Mouse (Mus musculus) Patski (cell line): ENCODE results near the gene Fxr2. TPM values are rescaled to one million over a fixed set of nuclear protein-coding genes. Genes with fewer than 3 reads are reported as not detected.
A peak's percentile ranks its signal among the peaks of the same experiment; 100 is the strongest.

ENCODE experiments used
- ATAC-seq: fragments of 100-300 bp; one replicate; pipeline ENCODE4 v1.8.0; 2021
- CTCF ChIA-PET: fragments of 350-600 bp; sonication (Branson Sonifier 250); formaldehyde crosslinking; loops from one replicate; lab custom pipeline; 2022; ENCODE audit warnings: inconsistent platforms; lab: Charles Lee
- POLR2A ChIA-PET: fragments of 350-600 bp; sonication (Branson Sonifier 250); formaldehyde crosslinking; loops from one replicate; lab custom pipeline; 2022; ENCODE audit warnings: antibody characterized with exemption, inconsistent platforms; lab: Charles Lee
- DNase-seq: peaks from one replicate; pipeline ENCODE4 v3.0.0-alpha.2; 2011; ENCODE audit warnings: low read depth, low spot score
- H3K27me3 ChIP-seq: fragments of 371-371 bp; one replicate; pipeline ENCODE4 v1.5.1; 2021
- CTCF ChIP-seq: fragments of 100-300 bp; IDR thresholded peaks from one replicate; pipeline ENCODE4 v1.5.1; 2021
- in situ Hi-C: fragments of 300-500 bp; cut with MboI; formaldehyde crosslinking; loops from 3 replicates; pipeline ENCODE4 v1.11.1; 2018; ENCODE audit warnings: low pct_unique_long_range_greater_than_20kb, mixed read lengths
- polyA plus RNA-seq: library from polyadenylated mRNA; unstranded; gene quantifications from one replicate; pipeline ENCODE4 v1.2.3, GENCODE M21; 2021

Fxr2 gene
- polyA plus RNA-seq, 1 experiment from 2014 or later, result 82.4 TPM

DNA sequence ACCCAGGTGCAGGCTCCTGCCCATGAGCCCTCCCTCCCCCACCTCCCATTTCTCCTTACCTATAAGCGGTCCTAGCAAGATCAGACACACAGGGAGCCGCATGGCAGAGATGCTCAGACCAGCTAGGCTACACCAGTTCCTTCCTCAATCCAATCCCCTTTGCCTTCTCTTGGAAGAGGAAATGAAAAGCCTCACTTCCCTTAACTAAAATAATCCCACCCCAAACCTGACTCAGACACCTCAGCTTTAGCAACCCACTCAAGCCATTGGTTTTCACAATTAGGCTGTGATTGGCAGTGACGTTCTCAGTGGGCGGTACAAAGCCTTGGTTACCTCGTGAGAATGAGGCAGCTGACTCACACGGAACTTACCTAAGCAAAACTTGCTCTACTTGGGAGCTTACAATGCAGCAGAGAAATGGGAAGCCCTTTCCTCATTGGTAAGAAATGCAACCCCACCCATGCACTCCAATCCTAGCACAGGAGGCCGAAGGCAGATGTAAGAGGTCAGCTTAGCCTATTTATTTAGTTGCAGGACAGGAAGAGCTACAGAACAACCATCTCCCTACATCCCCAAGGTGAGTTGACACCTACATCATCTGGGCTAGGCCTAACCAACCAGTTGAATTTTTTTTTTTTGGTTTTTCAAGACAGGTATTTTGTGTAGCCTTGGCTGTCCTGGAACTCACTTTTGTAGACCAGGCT lies 33.3 kb downstream of the Fxr2 start, which contains the start of gene Cd68:
TSS of gene Cd68 (minus strand) at position 193 of the 704 bp plus-strand sequence.
- CTCF ChIA-PET, result no interaction called here
- in situ Hi-C loops, result no loop called here
- POLR2A ChIA-PET, result interaction anchor here (0.6 kb wide), 2 partner anchors 30 to 264 kb away, joined by 3 to 5 read pairs; no protein-coding TSS in a partner anchor
- peak; percentile 10 for ATAC-seq
- DNase-seq, result no peak
- no peak for TF ChIP-seq CTCF
- H3K27me3 ChIP-seq, result no peaks in the 10 kb centered on the region

DNA sequence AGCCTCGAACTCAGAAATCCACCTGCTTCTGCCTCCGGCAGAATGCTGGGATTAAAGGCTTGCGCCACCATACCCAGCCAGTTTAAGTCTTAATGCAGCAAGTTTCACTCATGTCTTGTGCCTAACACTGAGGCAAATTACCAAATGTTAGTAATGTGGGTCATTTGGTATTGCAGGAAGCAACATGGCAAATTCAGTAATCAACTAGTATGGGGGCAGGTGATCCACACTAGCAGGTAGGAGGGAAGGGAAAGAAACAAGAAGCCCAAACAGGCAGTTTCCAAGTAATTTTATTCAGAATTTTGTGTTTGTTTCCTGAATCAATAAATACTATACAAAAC lies 33.8 kb downstream of the Fxr2 start:
- H3K27me3 ChIP-seq, result no peaks in the 10 kb centered on the region
- in situ Hi-C loops, result no loop called here
- ATAC-seq (no peak), DNase-seq (no peak)
- CTCF ChIA-PET, result no interaction called here
- POLR2A ChIA-PET, result no interaction called here
- no peak for TF ChIP-seq CTCF

DNA sequence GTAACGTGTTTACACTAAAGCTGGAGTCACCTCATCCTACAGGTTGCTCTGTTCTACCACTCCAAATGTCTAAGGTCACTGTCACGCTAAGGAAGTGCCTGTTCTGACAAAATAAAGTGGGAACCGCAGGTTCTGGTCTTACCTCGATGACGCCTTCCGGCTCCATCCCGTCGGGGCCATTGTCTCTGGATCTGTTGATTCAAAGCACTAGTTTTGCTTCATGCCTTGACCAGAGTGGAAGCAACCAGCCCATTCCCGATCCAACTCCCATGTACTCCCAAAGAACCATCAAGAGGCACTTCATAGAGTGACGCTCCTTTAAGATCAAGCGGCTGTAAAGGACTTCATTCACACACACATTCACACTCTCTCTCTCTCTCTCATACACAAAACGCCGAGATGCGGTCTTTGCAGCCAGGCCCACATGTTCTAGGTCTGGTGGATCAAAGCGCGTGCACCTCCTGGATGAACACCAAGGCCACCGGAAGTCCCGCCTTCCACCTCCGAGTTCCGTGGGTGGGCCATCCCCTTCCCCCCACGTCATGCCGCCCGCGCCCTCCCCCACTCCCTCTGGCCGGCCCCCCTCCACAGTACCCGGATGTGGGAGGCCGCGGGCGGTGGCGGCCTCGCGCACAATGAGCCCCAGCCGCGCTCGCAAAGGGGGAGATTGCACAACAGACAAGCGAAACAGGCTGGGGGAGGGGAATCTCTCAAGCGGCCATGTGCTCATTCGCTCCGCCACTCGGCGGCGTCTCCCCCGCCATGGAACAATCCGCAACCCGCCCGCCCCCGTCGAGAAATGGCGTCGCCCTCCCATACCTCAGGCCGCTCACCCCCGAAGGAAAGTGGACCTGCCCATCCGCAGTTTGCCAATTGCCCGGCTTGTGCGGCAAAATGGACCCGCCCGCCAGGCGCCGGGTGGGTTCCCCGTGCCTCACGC lies 38.3 kb downstream of the Fxr2 start:
- no peaks in the 10 kb centered on the region for H3K27me3 ChIP-seq
- in situ Hi-C loops, result loop anchor here (5.0 kb wide), 1 partner anchor 259 kb away; the partner anchor contains the start of gene Kdm6b
- ChIA-PET POLR2A (interaction anchor here (1.2 to 2.0 kb wide), 2 partner anchors 9 to 26 kb away, joined by 3 to 5 read pairs; partner anchors contain the start of gene Mpdu1), CTCF (no interaction called here)
- ATAC-seq, result peak; percentile 40
- DNase-seq, result no peak
- no peak for TF ChIP-seq CTCF

DNA sequence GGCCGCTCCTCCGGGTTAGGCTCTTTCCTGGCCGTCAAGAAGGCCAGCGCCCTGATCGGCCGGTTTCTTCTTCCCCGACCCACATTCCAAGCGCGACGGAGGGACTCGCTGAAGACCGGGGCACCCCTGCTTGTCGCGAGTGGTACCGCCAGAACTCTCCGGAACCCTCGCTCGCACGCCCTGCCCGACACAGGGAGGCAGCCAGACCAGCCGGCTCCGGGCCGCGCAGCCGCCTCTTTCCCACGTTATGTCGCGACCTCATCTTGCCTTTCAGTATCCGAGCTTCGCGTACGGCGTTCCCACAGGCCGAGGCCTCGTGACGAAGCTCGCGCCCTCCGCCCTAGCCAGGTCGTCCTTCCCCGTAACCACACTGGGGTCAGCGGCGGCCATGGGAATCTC lies 38.9 kb downstream of the Fxr2 start:
- CTCF ChIA-PET, result no interaction called here
- DNase-seq (no peak), ATAC-seq (no peak)
- POLR2A ChIA-PET, result interaction anchor here (2.0 kb wide), 1 partner anchor 9 kb away, joined by 5 read pairs; the partner anchor contains the start of gene Mpdu1
- no peak for TF ChIP-seq CTCF
- in situ Hi-C loops, result loop anchor here (5.0 kb wide), 1 partner anchor 259 kb away; the partner anchor contains the start of gene Kdm6b
- H3K27me3 ChIP-seq, result no peaks in the 10 kb centered on the region

DNA sequence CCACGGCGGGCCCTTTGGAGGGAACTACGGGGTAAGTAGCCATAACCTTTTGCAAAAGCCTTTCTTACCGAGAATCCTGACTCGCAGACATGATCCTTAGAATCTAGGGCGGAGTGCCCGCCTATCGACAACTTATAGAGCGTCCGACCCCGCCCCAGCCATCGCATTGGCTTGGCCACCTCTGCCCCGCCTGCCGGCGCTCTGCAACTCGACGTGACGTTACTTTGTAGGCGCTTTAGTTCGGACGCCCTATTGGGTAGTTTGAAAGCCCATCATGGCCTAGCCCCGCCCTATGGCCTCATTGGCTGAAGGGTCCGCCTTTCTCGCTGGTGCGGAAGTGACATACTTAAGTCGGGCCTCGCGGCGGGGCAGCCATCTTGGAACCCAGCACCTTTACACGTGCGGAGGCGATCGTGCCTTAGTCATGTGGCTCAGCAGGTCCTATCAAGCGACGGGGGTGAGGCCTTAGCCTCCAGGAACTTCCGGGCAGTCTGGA lies 39.5 kb downstream of the Fxr2 start, which contains the start of gene Eif4a1:
TSS of gene Eif4a1 (minus strand) at position 213 of the 496 bp plus-strand sequence.
- peak; percentile 95 for ATAC-seq
- ChIA-PET CTCF (no interaction called here), POLR2A (interaction anchor here (2.0 kb wide), 1 partner anchor 10 kb away, joined by 5 read pairs; the partner anchor contains the start of gene Mpdu1)
- in situ Hi-C loops, result loop anchor here (5.0 kb wide), 1 partner anchor 260 kb away; the partner anchor contains the start of gene Kdm6b
- DNase-seq, result peak; percentile 100
- TF ChIP-seq CTCF, result no peak
- no peaks in the 10 kb centered on the region for H3K27me3 ChIP-seq

DNA sequence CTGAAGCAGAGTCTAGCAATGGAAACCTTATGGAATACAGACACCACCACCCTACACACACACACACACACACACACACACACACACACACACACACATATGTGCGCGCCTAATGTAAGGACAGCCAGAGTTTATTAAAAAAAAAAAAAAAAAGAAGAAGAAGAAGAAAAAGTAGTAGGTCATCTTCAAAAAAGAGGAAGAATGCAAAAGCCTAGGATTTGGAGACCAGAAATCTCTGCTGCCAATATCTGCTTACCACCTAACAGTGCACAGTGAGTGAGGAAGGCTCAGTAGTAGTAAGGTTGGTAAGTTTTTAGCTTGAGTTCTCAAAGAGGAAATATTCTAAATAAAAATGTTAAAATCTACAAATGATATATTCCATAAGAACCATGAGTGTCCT lies 46.4 kb downstream of the Fxr2 start:
- ATAC-seq (no peak), DNase-seq (no peak)
- ChIA-PET CTCF (no interaction called here), POLR2A (no interaction called here)
- in situ Hi-C loops, result no loop called here
- no peaks in the 10 kb centered on the region for H3K27me3 ChIP-seq
- TF ChIP-seq CTCF, result no peak

DNA sequence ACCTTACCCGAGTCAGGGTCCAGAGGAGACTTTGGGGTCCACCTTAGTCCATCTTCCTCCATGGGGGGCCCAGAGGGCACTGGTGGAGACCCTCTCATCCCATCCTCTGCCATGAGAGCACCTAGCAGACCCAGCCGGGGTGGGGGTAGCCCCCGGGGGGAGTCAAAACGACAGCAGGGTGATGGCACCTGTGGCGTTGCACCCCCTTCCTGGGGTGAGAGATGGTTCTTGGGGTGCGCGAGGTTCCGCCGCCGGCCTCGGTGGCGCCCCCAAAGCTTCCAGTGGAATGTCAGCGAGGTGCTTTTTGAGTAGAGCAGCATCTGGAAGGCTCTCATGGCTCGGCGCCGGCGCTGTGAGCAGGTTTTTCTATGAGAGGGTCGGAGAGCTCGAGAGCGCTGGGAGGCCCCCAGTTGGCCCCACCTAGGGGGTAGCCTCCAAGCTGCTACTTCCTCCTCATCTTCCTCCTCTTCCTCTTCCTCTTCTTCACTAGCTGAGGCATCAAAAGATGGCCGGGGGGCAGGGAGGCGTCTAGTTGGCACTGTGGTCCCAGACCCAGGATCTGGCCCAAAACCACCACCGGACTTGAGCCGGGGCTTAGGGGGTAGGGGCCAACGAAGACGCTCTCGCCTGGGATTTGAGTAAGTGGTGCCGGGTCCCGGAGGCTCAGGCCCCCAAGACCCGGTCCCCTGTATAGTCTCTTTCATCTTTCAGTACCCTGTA lies 47.5 kb downstream of the Fxr2 start:
- DNase-seq (no peak), ATAC-seq (no peak)
- no peak for TF ChIP-seq CTCF
- ChIA-PET CTCF (no interaction called here), POLR2A (interaction anchor here (0.6 to 1.2 kb wide), 4 partner anchors 19 to 310 kb away, joined by 3 to 8 read pairs (median 3); no protein-coding TSS in a partner anchor)
- H3K27me3 ChIP-seq, result no peaks in the 10 kb centered on the region
- in situ Hi-C loops, result loop anchor here (5.0 kb wide), 3 partner anchors 37 to 197 kb away; partner anchors contain the start of genes Polr2a and Tmem95

DNA sequence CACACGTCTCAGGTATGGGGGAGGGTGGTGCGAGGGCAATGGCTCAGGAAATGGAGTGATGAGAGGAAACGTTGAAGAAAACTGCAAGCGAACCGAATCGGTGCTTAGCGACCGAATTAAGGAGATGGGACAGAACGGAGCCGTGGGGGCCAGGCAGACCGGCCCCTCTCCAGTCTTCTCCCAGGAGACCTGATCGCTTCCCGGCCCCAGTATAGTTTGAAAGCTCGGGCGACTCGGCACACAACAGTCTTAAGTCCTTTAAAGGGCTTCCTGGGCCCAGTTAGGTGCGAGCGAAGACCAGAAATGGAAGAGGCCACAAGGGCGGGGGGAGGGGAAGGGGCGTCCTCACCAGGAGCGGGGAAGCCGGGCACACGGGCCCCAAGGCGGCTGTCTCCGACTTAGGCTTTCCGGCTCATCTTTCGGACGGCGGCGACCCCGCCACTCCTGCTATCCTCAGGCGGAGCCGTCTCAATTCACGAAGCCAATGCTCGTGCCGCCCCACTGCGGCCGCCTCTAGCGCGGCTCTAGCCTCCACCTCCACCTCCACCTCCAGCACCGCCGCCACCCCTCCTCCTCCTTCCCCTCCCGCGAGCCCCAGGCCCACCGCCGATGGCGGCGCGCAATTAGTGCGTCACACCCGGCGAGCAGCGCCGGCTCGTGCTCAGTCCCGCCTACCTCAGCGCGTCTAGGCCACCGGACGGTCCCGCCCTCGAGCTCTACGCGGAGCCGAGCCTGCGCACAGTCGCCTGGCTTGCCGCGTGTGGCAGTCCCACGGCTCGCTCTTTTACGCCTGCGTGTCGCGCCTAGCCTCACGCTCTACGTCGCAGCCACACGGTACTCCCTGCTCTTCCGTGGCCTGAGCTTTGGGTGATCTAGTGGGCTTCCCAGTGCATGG lies 48.8 kb downstream of the Fxr2 start, which contains the start of gene Senp3:
TSS of gene Senp3 (minus strand) at position 771 of the 895 bp plus-strand sequence.
- ChIA-PET POLR2A (interaction anchor here (0.6 to 1.2 kb wide), 7 partner anchors 12 to 689 kb away, joined by 3 to 8 read pairs (median 4); partner anchors contain the start of gene Mpdu1), CTCF (interaction anchor here (0.7 to 6.2 kb wide), 7 partner anchors 10 to 75 kb away, joined by 3 to 51 read pairs (median 5); no protein-coding TSS in a partner anchor)
- TF ChIP-seq CTCF, result no peak
- in situ Hi-C loops, result loop anchor here (5.0 kb wide), 3 partner anchors 36 to 196 kb away; partner anchors contain the start of genes Polr2a and Tmem95
- H3K27me3 ChIP-seq, result no peaks in the 10 kb centered on the region
- ATAC-seq (peak; percentile 60), DNase-seq (no peak)
